Mouse (Mus musculus) layer of hippocampus, adult 2 months (tissue): ENCODE results near the gene Itprip. TPM values are rescaled to one million over a fixed set of nuclear protein-coding genes. Genes with fewer than 3 reads are reported as not detected.

Source experiments
- DNase-seq, 2 experiments: peaks; one replicate each; pipeline ENCODE4 v3.0.0; 2022; ENCODE audit warnings: low spot score in 2 of 2
- H3K27ac ChIP-seq: fragments of 200-600 bp; 2 replicates; pipeline ENCODE4 v1.8.1; 2022
- H3K4me3 ChIP-seq: fragments of 200-600 bp; 2 replicates; pipeline ENCODE4 v1.8.1; 2022; ENCODE audit warnings: mild to moderate bottlenecking
- CTCF ChIP-seq: fragments of 200-600 bp; conservative IDR thresholded peaks from 2 replicates; pipeline ENCODE4 v1.8.1; 2022; ENCODE audit warnings: antibody characterized with exemption, mild to moderate bottlenecking, moderate library complexity
- total RNA-seq, 2 experiments: library from RNA; stranded (reverse); gene quantifications; 2 replicates each; pipeline ENCODE4 v1.2.3; 2021

Gene Itprip
- total RNA-seq, 2 experiments from 2014 or later, result 1.2 to 1.9 TPM

DNA sequence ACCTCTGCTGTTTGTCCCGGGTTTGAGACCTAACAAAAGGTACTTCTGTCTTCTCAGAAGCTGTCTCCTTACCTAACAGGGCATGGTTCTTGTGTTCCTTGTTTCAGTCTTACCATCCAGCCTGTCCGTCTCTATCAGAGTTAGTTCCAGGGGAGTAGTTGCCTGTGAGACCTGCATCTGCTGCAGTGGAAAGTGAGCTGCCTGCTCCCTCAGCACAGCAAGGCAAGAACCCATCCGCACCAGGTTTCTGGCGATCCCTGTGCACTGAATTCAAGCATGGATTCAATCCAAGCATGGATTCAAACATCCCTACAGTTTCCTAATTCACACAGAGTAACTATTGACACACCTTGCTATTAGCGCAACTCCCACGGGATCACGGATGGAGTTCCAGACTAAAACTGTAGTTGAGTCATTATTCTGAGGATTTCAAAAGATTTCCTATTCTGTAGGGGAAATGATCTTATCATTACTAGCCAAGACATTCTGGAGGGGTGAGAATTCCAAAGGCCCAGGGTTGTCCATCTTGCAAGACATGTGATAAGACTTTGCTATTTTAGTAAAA is 48.9 kb downstream of the Itprip start:
- no peak for DNase-seq
- TF ChIP-seq CTCF, result no peak
- H3K4me3 ChIP-seq, result no peak overlapping the region
- H3K27ac ChIP-seq, result no peak overlapping the region

DNA sequence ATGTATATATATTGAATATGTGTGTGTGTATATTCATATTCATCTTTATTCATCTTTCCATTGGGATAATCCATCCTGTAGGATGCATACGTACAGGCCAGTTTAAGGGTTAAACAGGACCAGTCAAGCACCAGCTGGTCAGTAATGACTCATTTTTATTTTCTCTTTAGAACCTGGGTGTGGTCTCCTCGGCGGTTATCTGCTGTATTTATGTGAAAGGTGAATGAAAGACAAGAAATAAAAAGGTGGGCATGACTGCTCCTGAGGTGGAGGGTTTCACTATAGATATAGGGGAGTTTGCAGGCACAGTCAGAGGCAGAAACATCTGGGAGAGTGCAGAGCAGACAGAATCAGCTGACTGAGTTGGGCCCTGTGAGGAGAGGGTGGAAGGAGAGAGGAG is 49.6 kb downstream of the Itprip start:
- H3K4me3 ChIP-seq, result no peak overlapping the region
- H3K27ac ChIP-seq, result no peak overlapping the region
- no peak for TF ChIP-seq CTCF
- DNase-seq, result no peak

DNA sequence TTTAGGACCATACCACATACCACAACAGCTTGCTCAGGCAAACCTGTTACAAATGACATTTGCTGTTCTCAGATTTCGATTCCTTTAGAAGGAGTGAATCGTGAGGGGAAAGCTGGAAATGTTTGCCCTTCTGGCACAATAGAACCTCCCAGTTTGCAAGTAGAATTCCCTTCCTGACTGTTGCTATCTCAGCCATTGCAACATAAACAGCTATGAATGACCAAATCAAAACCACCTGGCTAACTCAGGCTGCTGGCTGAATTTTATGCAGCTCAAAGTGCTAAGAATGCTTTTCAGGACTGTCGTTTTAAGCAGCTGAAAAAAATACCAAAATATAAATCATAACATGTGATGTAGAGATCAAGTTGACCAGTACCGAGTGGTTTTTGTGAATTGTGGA is 50.1 kb downstream of the Itprip start:
- DNase-seq, result no peak
- H3K4me3 ChIP-seq, result no peak overlapping the region
- no peak overlapping the region for H3K27ac ChIP-seq
- TF ChIP-seq CTCF, result no peak

- Histone ChIP-seq H3K4me3 (no peak overlapping the region), H3K27ac (no peak overlapping the region)
- no peak for DNase-seq
- no peak for TF ChIP-seq CTCF
Measured at GRCm38 (mm10) chr19:47867628-47868175, 51.4 kb downstream of the Itprip start.

GRCm38 (mm10) chr19:47865353-47865947 is 53.6 kb downstream of the Itprip start, which contains the start of gene Gsto2:
Gene Gsto2 (plus strand): TSS chr19:47865534.
- peak within 1 kb of the TSS; percentile 96 for H3K27ac ChIP-seq
- peak; percentile 95 for DNase-seq
- TF ChIP-seq CTCF, result peak; percentile 82
- peak within 1 kb of the TSS; percentile 74 for H3K4me3 ChIP-seq

DNA sequence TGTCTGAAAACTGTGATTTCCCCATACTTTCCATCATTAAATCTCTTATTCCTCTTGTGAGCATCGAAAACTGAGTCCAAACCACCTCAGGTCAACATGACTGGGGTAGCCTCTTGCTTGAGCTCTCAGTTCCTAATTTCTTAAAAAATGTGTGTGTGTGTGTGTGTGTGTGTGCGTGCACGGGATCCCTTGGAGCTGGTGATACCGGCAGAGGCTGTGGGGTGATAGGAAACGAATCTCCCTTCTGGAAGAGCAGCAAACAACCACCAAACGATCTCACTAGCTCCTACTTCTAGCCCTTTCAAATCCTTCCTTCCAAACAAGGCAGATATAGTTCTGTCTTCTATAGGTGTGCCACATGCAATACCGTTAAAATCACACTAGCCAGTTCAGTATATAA is 54.4 kb downstream of the Itprip start:
- DNase-seq, result no peak
- Histone ChIP-seq H3K27ac (peak overlapping the region; percentile 96), H3K4me3 (peak overlapping the region; percentile 74)
- TF ChIP-seq CTCF, result no peak

DNA sequence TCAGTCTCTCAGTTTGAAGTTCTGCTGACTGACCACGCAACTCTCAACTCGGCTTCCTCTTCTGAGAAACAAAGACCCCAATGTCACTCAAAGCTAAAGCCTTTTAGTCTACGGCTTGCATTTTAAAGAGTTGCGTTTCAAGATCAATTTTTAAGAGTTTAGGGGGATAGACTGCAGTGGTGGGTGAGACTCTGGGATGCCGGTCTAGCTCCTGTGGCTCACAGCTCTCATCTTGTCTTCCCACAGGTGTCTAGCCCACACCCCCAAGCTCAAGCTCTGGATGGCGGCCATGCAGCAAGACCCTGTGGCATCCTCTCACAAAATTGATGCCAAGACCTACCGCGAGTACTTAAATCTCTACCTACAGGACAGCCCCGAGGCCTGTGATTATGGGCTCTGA is 55.0 kb downstream of the Itprip start:
- H3K27ac ChIP-seq, result no peak overlapping the region
- DNase-seq, result no peak
- no peak overlapping the region for H3K4me3 ChIP-seq
- TF ChIP-seq CTCF, result no peak

DNA sequence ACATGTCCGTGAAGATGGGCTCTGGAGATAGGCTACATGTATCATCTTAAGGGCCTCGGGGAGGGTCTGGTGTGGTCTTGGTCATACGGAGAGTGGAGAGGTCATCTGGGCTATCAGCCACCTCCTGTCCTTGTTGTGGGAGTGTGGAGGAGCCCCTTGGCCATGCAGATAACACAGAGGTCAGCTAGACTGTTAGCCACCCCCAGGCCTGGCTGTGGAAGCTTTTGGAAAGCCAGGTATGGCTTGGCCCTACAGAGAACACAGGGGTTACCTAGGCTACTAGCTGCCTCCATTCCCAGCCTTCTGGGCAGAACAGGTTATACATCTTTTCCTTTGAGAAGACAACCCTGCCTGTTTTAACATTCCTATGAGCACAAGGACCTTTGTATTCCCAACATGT is 56.5 kb downstream of the Itprip start:
- TF ChIP-seq CTCF, result no peak
- no peak for DNase-seq

DNA sequence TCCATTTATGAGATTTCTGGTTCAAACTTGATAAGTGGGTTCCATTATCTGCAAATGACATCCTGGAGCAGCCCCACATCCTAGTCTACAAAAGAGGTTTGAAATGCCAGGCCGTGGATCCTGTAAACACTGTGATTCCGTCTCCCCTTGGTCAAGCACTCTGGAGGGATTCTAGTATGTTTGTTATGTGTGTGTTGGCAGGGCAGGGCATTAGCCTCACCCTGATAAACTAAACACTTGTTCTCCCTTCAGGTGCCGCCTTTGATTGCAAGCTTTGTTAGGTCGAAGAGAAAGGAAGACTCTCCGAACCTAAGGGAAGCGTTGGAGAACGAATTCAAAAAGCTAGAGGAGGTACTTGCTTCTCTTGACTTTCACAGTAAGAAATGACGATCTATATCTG is 59.9 kb downstream of the Itprip start:
- H3K4me3 ChIP-seq, result no peak overlapping the region
- no peak for DNase-seq
- TF ChIP-seq CTCF, result no peak
- H3K27ac ChIP-seq, result no peak overlapping the region

More for the DNA sequence above, 56.5 kb downstream of the Itprip start:
- Histone ChIP-seq H3K27ac (no peak overlapping the region), H3K4me3 (no peak overlapping the region)

GRCm38 (mm10) chr19:47857957-47858942 is 60.8 kb downstream of the Itprip start:
- Histone ChIP-seq H3K27ac (no peak overlapping the region), H3K4me3 (no peak overlapping the region)
- TF ChIP-seq CTCF, result no peak
- no peak for DNase-seq

- peak; percentile 84 to 85 for DNase-seq
- Histone ChIP-seq H3K4me3 (peak within 1 kb of the TSS; percentile 92), H3K27ac (peak within 1 kb of the TSS; percentile 82)
- no peak; the same call in 1 of the 2 replicates for TF ChIP-seq CTCF
Measured at GRCm38 (mm10) chr19:47854796-47855783, 64.0 kb downstream of the Itprip start, which contains the start of gene Gsto1. Gene Gsto1 (plus strand): TSS chr19:47854970.
